Comparison of ENCODE assay signal across 18 mouse cellular contexts in genomic region chr13:44918269-44918668, GRCm38 (mm10).
"Had no signal": no experiment of that assay in that cellular context is flagged by ENCODE, and none has a peak within 500 bp of the region (broad histone marks: within the 10 kb centered on the region; RNA-seq: fewer than 3 reads in every experiment).

No protein-coding gene starts in this region.

- H3K27ac ChIP-seq: midbrain, embryonic 10.5 days; midbrain, embryonic 12.5 days; neural tube, embryonic 13.5 days; neural tube, embryonic 15.5 days had no signal

- H3K4me3 ChIP-seq: midbrain, embryonic 10.5 days; midbrain, embryonic 12.5 days; myocyte; neural tube, embryonic 13.5 days; neural tube, embryonic 15.5 days had no signal

- H3K9me3 ChIP-seq: midbrain, embryonic 10.5 days; midbrain, embryonic 12.5 days; neural tube, embryonic 13.5 days; neural tube, embryonic 15.5 days had no signal

- H3K27me3 ChIP-seq: midbrain, embryonic 12.5 days; neural tube, embryonic 13.5 days; neural tube, embryonic 15.5 days had no signal

- H3K4me2 ChIP-seq: lung, embryonic 14.5 days; midbrain, embryonic 12.5 days; neural tube, embryonic 13.5 days; neural tube, embryonic 15.5 days had no signal

- H3K9ac ChIP-seq: lung, embryonic 14.5 days; midbrain, embryonic 12.5 days; neural tube, embryonic 13.5 days; neural tube, embryonic 15.5 days had no signal

- DNase-seq: lung, embryonic 14.5 days; lung, postnatal 10 days; lung, postnatal 4 days; midbrain, embryonic 14.5 days; retina, postnatal 1 day; right cerebral cortex, adult 18-20 months; right cerebral cortex, postnatal 25 days; right cerebral cortex, postnatal 4 days; spleen, adult 18-20 months; thymus, adult 18-20 months; thymus, postnatal 14 days; thymus, postnatal 36 days had no signal

- H3K4me1 ChIP-seq: midbrain, embryonic 10.5 days; midbrain, embryonic 12.5 days; neural tube, embryonic 13.5 days had no signal

- ATAC-seq: midbrain, embryonic 16.5 days had no signal
